In genomic region chr8:119913181-119913580, GRCm38 (mm10) we compare ENCODE assay signal across 8 mouse cellular contexts. TPM values are rescaled to one million over a fixed set of nuclear protein-coding genes. Genes with fewer than 3 reads are reported as not detected.
DNase-seq lines count a peak whose midpoint lies in the region; ATAC-seq and TF ChIP-seq lines count a peak whose summit lies in the region.
"Had no signal": no experiment of that assay in that cellular context is flagged by ENCODE, and none has a peak within 500 bp of the region (broad histone marks: within the 10 kb centered on the region; RNA-seq: fewer than 3 reads in every experiment).

No protein-coding gene starts in this region.

- no peaks in the 10 kb centered on the region for H3K27me3 ChIP-seq in forebrain, postnatal 0 days (ENCODE audit: insufficient read depth, low read length)
- no peaks in the 10 kb centered on the region; the same call in 1 of the 2 replicates for H3K27me3 ChIP-seq in lung, embryonic 15.5 days

- TF ChIP-seq CTCF in forebrain, postnatal 0 days (IDR thresholded peaks at IDR 0.05; ENCODE audit: low read depth): no peak

- no peaks in the 10 kb centered on the region for H3K9me3 ChIP-seq in forebrain, postnatal 0 days (ENCODE audit: low read length)
- H3K9me3 ChIP-seq in lung, embryonic 15.5 days: no peaks in the 10 kb centered on the region

- peak; percentile 37 for DNase-seq in urinary bladder, postnatal 14 days (ENCODE audit: low spot score)
- no peak for DNase-seq in urinary bladder, adult 2 months (ENCODE audit: low spot score)
- DNase-seq in forebrain, postnatal 0 days: no peak
- DNase-seq in cerebellum, postnatal 14 days: no peak
- DNase-seq: cerebellum, adult 2 months had no signal

- 0 out of 2 replicates have a peak, but pooled peaks cover 3% of the 10 kb centered on the region for H3K36me3 ChIP-seq in forebrain, postnatal 0 days (ENCODE audit: insufficient read depth)
- no peaks in the 10 kb centered on the region for H3K36me3 ChIP-seq in lung, embryonic 15.5 days

- no peak for ATAC-seq in forebrain, postnatal 0 days
- no peak for ATAC-seq in lung, embryonic 15.5 days (ENCODE audit: borderline replicate concordance, extremely low read depth, low FRiP score, low TSS enrichment)
- ATAC-seq in megakaryocyte, adult 5-6 weeks (ENCODE audit: poor library complexity, severe bottlenecking): no peak
- ATAC-seq in CD4-positive, CD25-positive, alpha-beta regulatory T cell, adult 4 months: no peak

- 68% methylated on average over 3 of the region's 3 CpGs for WGBS in forebrain, postnatal 0 days
- 44% methylated on average over 3 of the region's 3 CpGs for WGBS in lung, embryonic 15.5 days

- peak overlapping the region; percentile 81; the same call in 1 of the 2 replicates for H3K4me2 ChIP-seq in forebrain, postnatal 0 days (ENCODE audit: low read depth)
- H3K4me2 ChIP-seq in lung, embryonic 15.5 days: peak overlapping the region; percentile 97

- no peak overlapping the region for H3K27ac ChIP-seq in forebrain, postnatal 0 days (ENCODE audit: low read depth, low read length)
- peak overlapping the region; percentile 72 for H3K27ac ChIP-seq in lung, embryonic 15.5 days

- H3K4me1 ChIP-seq in forebrain, postnatal 0 days (ENCODE audit: insufficient read depth): peaks cover 26% of the 10 kb centered on the region
- peaks cover 63% of the 10 kb centered on the region for H3K4me1 ChIP-seq in lung, embryonic 15.5 days

- H3K9ac ChIP-seq in forebrain, postnatal 0 days: peak overlapping the region; percentile 22; the same call in 1 of the 2 replicates
- 0 out of 2 replicates have a peak overlapping the region, but pooled peaks have one; percentile 14 for H3K9ac ChIP-seq in lung, embryonic 15.5 days

- H3K4me3 ChIP-seq in forebrain, postnatal 0 days (ENCODE audit: low read depth, low read length): no peak overlapping the region
- 0 out of 2 replicates have a peak overlapping the region, but pooled peaks have one; percentile 4 for H3K4me3 ChIP-seq in lung, embryonic 15.5 days

RNA-seq across cellular contexts. Expression of gene Gm20388, which starts 2.5 kb away (rescaled TPM):
- 47.8 and 50.2 TPM in 2 replicates for polyA plus RNA-seq in urinary bladder, adult 2 months (2012; rRNA removed)
- total RNA-seq in forebrain, postnatal 0 days (2014; rRNA removed): 43.2 and 51.3 TPM in 2 replicates
- polyA plus RNA-seq in forebrain, postnatal 0 days (2015; fragmentation: Nextera tagmentation; extraction: Ambion mirVana): not detected in 2 replicates
- 5.5 TPM in 1 of 2 replicates, not detected in the other for polyA plus RNA-seq in lung, embryonic 15.5 days (2015; fragmentation: Nextera tagmentation; extraction: Ambion mirVana)
- total RNA-seq in megakaryocyte, adult 5-6 weeks (2015): 7.6 and 12.8 TPM in 2 replicates
- 10.6 and 15.5 TPM in 2 replicates for total RNA-seq in megakaryocyte, adult 5-6 weeks (2017)
- polyA plus RNA-seq in CD4-positive, CD25-positive, alpha-beta regulatory T cell, adult 4 months (2017; shearing (Covaris generic)): 10 to 100 TPM; 10.7 to 12.8 TPM

RNA-seq across cellular contexts. Expression of gene Usp10, which starts 3.0 kb away (rescaled TPM):
- polyA plus RNA-seq in urinary bladder, adult 2 months (2012; rRNA removed): 56.0 and 86.9 TPM in 2 replicates
- total RNA-seq in forebrain, postnatal 0 days (2014; rRNA removed): 68.1 and 77.3 TPM in 2 replicates
- 89.6 and 106 TPM in 2 replicates for polyA plus RNA-seq in forebrain, postnatal 0 days (2015; fragmentation: Nextera tagmentation; extraction: Ambion mirVana)
- 132 and 135 TPM in 2 replicates for polyA plus RNA-seq in lung, embryonic 15.5 days (2015; fragmentation: Nextera tagmentation; extraction: Ambion mirVana)
- 24.9 and 31.9 TPM in 2 replicates for total RNA-seq in megakaryocyte, adult 5-6 weeks (2015)
- 13.3 and 20.1 TPM in 2 replicates for total RNA-seq in megakaryocyte, adult 5-6 weeks (2017)
- 10 to 100 TPM; 56.3 to 97.3 TPM for polyA plus RNA-seq in CD4-positive, CD25-positive, alpha-beta regulatory T cell, adult 4 months (2017; shearing (Covaris generic))

RNA-seq across cellular contexts. Expression of gene Klhl36, which starts 51.1 kb away (rescaled TPM):
- polyA plus RNA-seq in urinary bladder, adult 2 months (2012; rRNA removed): 10.6 and 11.6 TPM in 2 replicates
- 18.7 and 23.0 TPM in 2 replicates for total RNA-seq in forebrain, postnatal 0 days (2014; rRNA removed)
- 18.0 and 20.3 TPM in 2 replicates for polyA plus RNA-seq in forebrain, postnatal 0 days (2015; fragmentation: Nextera tagmentation; extraction: Ambion mirVana)
- polyA plus RNA-seq in lung, embryonic 15.5 days (2015; fragmentation: Nextera tagmentation; extraction: Ambion mirVana): 13.7 and 14.7 TPM in 2 replicates
- 2.7 and 5.5 TPM in 2 replicates for total RNA-seq in megakaryocyte, adult 5-6 weeks (2015)
- 8.5 and 9.2 TPM in 2 replicates for total RNA-seq in megakaryocyte, adult 5-6 weeks (2017)
- 10 to 100 TPM in 1 of 2 experiments, 1 to 10 TPM in 1; 6.2 to 11.6 TPM for polyA plus RNA-seq in CD4-positive, CD25-positive, alpha-beta regulatory T cell, adult 4 months (2017; shearing (Covaris generic))
